Mouse (Mus musculus): ENCODE results near the gene Catip.

Catip gene

DNA sequence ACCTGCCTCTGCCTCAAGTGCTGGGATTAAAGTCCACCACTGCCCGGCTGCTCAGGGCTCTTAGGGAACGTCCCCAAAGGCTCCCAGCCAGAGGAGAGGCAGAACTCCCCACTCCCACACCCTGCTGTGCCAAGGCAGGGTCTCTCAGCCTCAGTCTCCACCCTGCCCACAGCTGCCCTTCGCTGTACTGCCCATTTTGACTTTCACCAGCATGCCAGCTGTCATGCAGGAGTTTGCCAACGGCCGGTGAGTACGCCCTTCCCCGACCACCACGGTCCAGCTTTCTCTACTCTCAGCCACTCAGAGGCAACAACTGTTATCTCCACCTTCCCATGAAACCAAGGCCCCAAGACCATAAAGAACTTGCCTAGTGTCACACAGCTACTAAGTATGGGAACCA, 22.6 kb downstream of the Catip start:
- in situ Hi-C loops (cut with MboI) = no loop called here

DNA sequence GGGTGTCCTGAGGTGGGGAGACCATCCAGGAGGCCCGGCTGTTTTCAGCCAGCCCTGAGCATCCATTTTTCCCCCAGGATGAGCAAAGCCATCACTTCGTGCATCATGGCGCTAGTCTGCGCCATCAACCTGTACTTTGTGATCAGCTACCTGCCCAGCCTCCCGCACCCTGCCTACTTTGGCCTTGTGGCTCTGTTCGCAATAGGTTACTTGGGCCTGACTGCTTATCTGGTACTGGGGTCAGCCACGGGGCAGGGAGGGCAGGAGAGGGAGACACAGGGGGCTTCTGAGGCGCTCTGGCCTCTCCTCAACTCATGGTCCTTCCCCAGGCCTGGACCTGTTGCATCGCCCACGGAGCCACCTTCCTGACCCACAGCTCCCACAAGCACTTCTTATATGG, 23.2 kb downstream of the Catip start:
- in situ Hi-C loops (cut with MboI) = no loop called here

DNA sequence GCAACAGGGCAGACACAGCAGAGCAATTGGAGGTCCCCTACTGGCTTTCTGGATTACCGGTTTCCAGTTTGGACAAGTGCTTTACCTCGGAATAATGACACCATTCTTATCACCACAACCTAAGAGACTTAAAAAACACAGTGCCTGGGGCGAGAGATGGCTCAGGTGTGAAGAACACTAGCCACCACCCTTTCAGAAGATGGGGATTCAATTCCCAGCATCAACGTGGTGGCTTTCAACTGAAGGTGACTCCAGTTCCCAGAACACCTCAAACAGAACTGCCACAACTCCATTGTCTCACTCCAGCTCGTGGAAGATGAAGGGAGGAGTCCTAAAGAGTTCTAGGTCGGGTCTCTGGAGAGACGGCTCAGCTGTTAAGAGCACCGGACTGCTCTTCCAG, 23.6 kb downstream of the Catip start:
- in situ Hi-C loops (cut with MboI) = no loop called here

DNA sequence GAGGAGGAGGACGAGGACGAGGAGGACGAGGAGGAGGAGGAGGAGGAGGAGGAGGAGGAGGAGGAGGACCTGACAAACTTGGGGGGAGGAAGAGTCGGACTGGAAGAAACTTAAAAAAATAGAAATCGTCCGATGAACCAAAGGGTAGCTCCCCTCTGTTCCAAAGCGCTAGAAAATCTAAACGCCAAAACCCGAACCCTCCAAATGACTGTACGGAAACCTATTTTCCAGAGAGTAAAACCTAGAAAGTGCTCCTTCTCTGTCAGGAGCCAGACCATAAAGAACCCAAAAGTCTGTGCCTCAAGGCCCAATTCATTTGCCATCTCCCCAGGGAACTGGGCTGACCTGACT, 24.4 kb downstream of the Catip start:
- in situ Hi-C loops (cut with MboI) = no loop called here

DNA sequence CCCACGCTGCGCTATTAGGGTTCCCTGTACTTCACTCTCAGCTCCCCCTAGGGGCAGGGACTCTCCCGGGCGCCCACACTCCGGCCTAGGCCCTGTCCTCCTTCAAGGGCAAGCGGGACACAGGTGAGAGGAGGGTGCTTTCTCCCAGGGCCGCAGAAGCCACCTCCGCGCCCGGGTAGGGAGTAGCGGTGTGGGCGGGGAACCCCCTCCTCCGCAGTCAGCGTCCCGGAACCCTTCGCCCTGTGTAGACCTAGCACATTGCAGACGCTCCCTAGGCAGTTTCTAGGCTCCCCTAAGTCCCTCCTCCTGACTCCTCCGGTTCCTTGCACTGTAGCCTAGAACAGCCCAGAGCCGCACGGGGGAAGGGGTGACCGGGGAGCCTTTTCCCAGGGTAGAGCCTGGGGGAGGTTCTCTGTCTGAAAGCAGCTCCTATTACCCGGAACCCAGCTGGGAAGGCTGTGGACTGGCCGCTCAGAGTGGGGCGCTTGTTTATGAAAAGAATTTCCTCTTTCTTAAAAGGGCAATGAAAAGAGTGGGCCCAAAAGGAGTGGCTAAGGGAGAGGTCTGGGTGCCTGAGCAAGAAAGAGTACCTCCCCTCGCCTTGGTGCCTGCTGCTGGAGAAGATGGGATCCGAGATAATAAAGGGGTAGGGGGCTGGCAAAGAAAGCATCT, 24.9 kb downstream of the Catip start:
- in situ Hi-C loops (cut with MboI) = no loop called here

DNA sequence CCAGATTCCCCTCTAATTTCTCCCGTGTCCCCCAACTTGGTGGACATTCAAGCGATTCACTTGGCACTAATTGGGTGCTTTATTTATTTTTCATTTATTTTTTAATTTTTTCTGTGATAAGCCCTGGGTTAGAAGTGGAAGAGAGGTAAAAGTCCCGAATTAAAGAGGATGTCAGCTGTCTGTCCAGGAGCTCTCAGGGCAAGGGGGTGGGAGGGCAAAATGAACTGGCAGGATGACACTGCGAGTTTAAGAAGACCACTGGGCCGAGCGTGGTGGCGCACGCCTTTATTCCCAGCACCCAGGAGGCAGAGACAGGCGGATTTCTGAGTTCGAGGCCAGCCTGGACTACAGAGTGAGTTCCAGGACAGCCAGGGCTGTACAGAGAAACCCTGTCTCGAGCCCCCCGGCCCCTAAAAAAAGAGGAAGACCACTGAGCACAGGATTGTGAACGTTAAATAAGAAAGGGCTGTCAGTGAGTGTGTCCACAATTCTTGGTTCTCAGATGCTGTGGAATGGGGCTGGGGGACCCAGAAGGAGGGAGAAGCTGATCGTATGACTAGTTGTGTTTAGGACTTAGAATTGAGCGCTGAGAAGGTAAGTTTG, 25.6 kb downstream of the Catip start:
- in situ Hi-C loops (cut with MboI) = no loop called here

DNA sequence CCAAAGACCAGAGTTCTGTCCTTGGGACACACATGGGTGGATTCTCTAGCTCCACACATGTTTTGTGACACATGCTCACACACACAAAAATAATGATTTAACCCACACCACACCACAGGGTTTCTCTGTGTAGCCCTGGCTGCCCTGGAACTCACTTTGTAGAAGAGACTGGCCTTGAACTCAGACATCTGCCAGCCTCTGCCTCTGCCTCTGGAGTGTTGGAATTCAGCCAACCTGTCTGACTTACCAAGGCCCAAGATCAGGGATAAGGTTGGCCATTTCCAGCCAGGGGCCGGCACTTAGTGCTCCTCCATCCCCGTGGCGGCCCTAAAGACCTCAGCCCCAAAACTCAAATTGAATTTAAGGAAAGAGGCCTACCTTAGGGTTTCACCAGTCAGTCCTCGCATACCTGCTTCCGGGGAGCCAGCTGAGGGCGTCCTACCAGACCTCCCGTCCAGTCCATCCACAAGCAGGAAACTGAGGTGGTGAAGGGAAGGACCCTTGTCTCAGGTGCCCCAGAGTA, 26.6 kb downstream of the Catip start:
- in situ Hi-C loops (cut with MboI) = no loop called here

DNA sequence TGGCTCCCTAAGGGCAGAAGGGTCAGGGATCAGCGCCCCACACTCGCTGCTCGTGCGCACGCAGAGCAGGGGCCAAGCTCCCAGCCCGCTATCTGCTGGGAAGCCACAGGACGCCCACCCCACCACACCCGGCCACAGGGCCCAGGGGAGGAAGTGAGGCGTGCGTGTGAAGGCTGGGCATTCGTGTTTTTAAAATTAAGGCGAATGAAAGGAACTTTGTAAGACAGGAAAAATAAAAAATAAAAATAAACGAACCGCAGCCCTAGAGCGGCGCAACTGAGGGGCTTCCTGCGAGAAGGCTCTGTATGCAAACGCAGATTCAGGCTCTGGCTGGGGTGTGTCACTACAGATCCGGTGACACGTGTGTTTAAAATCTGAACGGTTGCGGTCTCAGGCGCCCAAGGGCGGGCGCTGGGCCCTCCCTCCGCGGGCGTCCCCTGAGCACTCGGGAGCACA, 28.0 kb downstream of the Catip start:
- in situ Hi-C loops (cut with MboI) = no loop called here

DNA sequence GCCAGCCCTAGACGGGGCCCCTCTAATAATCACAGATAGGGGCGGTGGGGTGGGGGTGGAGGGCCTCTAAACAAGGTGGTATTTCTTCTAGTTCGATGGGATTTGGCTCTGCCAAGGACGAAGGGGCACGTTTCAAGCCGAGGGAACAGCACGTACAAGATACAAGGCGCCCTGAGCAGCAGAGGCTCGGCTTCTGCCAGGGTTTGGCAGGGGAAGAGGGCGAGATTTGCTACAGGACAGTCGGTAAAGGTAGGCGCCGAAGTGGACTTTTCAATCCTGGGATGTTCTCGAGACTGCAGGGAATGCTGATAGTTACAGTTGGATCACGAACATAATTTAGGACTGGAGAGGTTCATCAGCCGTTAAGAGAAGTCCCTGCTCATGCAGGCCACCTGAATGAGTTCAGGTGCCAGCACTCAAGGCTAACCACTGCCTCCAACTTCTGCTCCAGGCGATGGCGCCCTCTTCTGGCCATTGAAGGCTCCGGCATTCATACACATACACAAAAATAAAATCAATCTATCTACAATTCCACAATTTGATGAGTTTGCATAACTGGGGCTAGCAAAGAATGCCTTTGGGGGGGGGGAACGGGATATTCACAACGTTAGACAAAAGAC, 28.5 kb downstream of the Catip start:
- in situ Hi-C loops (cut with MboI) = no loop called here

DNA sequence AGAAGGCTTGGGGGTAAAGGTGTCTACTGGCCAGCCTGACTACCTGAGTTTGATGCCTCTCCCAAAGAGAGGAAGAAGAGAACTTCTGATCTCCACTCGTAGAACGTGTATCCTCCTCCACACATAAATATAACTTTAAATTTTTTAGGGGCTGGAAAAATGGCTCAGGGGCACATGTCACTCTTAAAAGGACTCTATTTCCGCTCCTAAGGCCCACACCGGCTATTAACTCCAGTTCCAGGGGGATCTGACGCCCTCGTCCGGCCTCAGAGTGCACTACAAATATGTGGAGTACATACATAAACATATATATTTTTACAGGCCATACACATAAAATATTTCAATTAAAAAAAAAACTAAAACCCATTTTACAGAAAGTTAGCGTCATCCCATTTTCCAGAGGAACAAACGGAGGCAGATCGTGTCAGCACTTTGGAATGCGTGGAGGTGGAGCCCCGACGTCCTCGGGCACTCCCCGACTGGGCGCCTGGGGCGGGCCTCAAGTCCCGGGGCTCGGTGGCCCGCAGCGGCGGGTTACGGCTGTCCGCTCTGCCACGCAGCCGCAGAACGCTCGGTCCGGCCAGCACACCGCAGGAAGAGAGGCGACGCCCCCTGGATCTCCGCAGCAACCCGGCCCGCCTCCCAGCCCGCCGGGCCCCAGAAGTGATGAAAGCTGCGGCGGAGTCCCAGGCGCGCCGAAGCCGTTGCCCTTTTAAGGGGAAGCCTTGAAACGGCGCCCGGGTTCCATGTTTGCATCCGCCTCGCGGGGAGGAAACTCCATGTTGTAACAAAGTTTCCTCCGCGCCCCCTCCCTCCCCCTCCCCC, 29.2 kb downstream of the Catip start, which contains the start of gene Ctdsp1:
Gene Ctdsp1 (plus strand): TSS at position 586 of the 825 bp plus-strand sequence.
- in situ Hi-C loops (cut with MboI) = no loop called here

DNA sequence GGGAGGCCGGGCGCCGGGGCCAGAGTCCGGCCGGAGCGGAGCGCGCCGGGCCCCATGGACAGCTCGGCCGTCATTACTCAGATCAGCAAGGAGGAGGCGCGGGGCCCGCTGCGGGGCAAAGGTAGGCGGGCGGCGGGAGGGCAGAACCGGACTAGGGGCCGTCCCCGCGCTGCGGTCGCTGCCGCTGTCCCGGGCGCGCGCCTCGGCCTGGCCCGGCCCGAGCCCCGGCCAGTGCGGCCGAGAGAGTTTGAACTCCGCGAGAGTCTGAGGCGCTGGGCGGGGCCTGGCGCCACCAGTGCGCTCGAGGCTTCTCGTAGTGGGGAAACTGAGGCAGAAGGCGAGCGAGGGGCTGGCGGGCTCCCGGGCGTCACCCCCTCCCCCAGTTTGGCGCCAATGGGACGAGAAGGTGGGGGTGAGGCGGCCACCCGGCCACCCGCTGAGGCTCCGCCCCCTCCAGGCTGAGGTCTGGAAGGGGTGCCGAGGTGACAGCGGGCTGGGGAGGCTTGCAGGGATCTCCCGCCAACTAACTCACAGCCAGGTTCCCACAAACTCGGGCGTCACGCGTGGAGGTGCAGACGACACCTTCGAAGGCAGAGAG, 30.0 kb downstream of the Catip start:
- in situ Hi-C loops (cut with MboI) = no loop called here

DNA sequence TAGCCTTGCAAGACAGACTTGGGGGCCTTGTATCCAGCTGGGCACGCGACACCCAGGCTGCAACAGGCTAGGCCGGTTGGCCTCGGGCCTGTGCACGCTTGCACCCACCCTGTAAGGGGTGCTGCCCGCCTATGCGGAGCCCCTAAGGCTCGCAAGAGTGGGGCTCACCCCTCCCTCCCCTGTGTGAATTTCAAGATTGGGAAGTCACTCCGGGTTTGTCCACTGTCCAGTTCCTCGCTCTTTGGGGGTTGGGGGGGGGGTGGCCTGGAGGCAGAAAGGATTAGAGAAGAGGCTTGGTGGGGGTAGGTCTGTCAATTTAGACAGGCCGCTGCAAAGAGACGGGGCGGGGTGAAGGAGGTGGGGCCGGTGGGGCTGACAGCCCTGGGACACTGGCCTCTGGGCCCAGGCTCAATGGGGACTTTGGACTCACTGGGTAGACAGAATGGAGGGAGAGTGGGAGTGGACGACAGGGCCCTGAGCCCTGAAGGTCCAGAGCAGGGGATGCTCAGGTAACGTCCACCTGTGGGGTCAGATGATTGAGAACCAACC, 30.6 kb downstream of the Catip start:
- in situ Hi-C loops (cut with MboI) = no loop called here

DNA sequence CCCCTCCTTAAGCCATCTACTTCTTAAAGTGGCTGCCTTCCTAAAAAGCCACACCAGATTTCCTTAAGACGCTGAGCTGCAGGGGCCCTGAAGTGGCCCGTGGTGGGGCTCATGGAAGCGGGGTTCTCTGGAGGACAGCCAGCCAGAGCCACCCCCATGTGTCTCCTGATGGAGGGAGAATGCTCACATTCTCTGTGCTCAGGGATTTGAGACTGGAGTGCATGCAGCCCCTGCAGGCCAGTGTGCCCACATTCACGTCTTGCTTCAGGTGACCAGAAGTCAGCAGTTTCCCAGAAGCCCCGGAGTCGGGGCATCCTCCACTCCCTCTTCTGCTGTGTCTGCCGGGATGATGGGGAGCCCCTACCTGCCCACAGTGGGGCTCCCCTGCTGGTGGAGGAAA, 31.1 kb downstream of the Catip start:
- in situ Hi-C loops (cut with MboI) = no loop called here

DNA sequence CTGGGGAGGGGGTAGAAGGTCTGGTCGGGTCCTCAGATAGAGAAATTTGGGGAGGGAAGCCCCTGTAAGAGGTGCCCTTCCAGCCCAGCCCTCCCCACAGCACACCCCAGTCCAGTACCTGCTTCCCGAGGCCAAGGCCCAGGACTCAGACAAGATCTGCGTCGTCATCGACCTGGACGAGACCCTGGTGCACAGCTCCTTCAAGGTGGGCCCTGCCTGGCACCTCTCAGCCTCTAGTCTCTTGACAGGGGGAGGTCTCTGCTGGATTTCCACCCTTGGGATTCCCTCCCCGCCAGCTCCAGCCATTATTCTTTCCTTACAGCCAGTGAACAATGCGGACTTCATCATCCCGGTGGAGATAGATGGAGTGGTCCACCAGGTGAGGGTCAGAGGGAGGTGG, 31.8 kb downstream of the Catip start:
- in situ Hi-C loops (cut with MboI) = no loop called here

DNA sequence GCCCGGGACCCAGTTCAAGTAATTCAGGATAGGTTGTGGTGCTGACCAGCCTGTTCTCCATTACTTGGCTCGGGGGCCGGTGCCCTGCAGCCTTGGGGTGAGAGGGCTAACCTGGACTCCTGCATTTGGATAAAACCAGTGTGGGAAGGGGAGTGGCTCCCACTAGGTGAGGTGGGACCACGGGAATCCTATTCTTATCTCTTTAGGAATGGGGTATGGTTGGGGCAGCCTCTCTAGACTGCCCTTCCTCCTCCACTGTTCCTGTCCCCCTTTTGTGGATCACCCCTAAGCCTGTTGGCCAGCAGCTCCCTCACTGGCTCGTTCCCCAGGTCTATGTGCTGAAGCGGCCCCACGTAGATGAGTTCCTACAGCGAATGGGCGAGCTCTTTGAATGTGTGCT, 32.4 kb downstream of the Catip start:
- in situ Hi-C loops (cut with MboI) = no loop called here

DNA sequence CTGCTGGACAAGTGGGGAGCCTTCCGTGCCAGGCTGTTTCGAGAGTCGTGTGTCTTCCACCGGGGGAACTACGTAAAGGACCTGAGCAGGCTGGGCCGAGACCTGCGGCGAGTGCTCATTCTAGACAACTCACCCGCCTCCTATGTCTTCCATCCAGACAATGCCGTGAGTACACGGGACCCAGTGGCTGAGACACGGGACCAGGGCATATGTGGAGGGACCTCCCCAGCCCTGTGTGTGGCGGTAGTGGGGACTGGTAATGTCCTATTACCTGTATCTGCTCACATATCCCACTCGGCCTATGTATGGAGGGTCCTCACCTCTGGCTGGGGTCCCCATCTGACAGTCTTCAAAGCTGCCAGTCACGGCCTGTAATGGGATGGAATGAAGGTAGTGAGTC, 33.0 kb downstream of the Catip start:
- in situ Hi-C loops (cut with MboI) = loop anchor here (5.0 kb wide), 1 partner anchor 83 kb away; no protein-coding TSS in a partner anchor

DNA sequence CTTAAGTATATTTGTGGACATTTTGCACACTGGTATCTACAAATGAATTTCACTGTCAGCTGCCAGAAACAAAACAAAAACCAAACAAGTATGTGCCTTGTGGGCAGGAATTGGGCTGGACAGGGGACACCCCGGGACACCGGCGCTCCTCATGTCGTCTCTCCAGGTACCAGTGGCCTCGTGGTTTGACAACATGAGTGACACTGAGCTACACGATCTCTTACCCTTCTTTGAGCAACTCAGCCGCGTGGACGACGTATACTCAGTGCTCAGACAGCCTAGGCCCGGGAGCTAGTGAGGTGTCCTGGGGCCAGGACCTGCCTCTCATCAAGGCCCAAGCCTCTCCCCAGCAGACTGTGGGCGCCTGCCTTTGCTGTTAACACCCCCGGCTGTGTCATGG, 33.4 kb downstream of the Catip start:
- in situ Hi-C loops (cut with MboI) = loop anchor here (5.0 kb wide), 1 partner anchor 83 kb away; no protein-coding TSS in a partner anchor

DNA sequence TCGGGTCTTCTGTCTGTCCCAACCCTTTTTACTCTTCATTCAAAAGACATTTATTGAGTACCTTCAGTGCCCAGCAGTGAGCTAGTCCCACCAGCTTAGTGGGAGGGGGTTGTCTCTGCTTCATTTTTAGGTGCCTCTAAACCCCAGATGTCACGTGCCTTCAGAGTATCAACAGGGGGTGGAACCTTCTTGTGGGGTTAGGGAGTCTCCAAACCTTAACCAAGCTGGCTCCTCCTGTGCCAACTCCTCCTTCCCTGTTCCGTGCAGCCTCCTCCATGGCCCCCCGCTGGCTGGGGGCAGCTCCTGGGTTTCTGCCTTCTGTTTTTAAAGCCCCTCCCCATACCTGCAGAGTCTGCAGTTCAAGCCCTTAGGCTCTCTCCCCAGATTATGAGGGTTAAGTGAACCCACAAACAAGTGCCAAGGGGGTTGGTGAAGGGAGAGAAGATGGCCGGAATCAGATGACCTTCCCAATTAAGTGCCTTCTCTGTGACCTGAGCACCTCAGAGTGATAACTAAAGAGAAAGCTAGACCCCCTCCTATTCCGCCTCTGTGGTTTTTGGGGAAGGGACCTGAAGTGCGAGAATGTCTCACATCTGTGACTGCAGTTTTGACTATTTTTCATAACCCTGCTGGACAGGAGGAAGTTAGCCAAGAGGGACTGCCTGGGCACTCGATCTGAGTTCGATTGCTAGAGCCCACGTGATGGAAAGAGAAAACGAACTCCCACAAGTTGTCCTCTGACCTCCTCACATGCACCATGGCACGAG, 34.7 kb downstream of the Catip start:
- in situ Hi-C loops (cut with MboI) = loop anchor here (5.0 kb wide), 1 partner anchor 84 kb away; no protein-coding TSS in a partner anchor

DNA sequence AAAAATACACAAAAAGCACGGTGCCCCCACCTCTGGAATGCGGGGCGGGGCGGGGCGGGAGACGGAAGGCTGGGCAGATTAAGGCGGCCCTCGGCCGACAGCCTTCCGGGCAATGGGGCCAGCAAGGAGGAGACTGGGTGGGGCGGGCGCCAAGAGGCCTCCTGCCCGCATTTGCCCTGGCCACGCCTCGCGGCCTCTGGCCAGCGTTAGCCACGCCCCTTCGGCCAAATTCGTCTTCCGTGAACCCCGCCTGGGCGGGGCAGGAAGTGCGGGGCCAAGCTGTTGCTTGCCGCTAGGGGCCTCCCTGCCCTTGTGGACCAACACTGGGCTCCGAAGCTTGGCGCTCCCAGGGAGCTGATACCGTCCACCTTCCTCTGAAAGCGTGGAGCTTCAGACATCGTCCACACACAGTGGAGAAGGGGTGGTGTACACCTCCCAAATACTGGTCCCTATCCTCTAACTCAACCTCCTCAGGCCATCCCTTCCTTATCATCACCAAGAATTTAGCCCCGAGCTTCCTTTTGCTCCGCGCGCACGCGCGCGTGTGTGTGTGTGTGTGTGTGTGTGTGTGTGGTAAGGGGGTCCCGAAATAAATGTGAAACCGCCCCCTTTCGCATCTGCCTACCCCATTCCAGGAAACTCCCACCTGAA, 35.5 kb downstream of the Catip start:
- in situ Hi-C loops (cut with MboI) = loop anchor here (5.0 kb wide), 1 partner anchor 85 kb away; no protein-coding TSS in a partner anchor

DNA sequence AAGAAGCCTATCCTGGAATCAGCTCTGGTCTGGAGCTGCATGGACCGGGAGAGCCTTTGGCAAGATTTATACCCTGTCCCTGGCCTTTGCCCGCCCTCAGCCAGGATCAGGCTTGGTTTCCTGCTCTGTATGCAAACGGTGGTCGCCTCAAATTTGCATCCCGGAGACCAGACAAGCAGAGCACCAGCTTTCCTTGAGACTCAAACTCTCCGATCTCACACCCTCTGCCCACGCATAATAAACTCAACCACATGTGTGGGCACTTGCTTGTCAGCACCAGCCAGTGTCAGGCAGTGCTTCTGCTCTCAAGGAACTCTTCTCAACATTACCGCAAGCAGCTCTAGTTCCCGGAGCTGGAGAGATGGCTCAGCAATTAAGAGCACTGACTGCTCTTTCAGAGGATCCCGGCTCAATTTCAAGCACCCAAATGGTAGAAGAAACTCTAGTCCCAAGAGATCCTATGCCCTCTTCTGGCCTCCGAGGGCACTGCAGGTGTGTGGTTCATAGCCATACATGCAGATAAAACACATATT, 36.1 kb downstream of the Catip start:
- in situ Hi-C loops (cut with MboI) = loop anchor here (5.0 kb wide), 1 partner anchor 86 kb away; no protein-coding TSS in a partner anchor
